Mouse (Mus musculus) kidney, embryonic 15.5 days (tissue): ENCODE measurements at regions not wholly inside any gene's neighbourhood (a gene's known extent, or its start where the extent isn't known, plus 50 kb on each side); places are given as distances from the start of the nearest gene placed in this dataset.
A peak's percentile ranks its signal among the peaks of the same experiment; 100 is the strongest.
"Not testable (repeated sequence)": the region's sequence is repeated elsewhere in the genome, so short reads cannot be mapped to it uniquely, and the experiment has no call there.

Experiments used
- ATAC-seq: fragments of 200-750 bp; cut with Nextera tagmentation; replicated peaks from 2 replicates; pipeline ENCODE4 v1.8.0; 2017; ENCODE audit warnings: moderate TSS enrichment; ENCODE audit not compliant: low FRiP score
- H3K27ac ChIP-seq: fragments of 300-500 bp; sonication (generic); 2 replicates; pipeline ENCODE4 v1.5.1; 2015; ENCODE audit warnings: mild to moderate bottlenecking, inconsistent platforms
- H3K27me3 ChIP-seq: fragments of 300-500 bp; sonication (generic); 2 replicates; pipeline ENCODE4 v1.6.1; 2015; ENCODE audit warnings: inconsistent platforms
- H3K36me3 ChIP-seq: fragments of 300-500 bp; sonication (generic); 2 replicates; pipeline ENCODE4 v1.6.1; 2015; ENCODE audit warnings: inconsistent platforms
- H3K4me1 ChIP-seq: fragments of 300-500 bp; sonication (generic); 2 replicates; pipeline ENCODE4 v1.6.1; 2015; ENCODE audit warnings: inconsistent platforms
- H3K4me2 ChIP-seq: fragments of 300-500 bp; sonication (generic); 2 replicates; pipeline ENCODE4 v1.6.1; 2015; ENCODE audit warnings: moderate library complexity, mild to moderate bottlenecking, inconsistent platforms
- H3K4me3 ChIP-seq: fragments of 300-500 bp; sonication (generic); replicated peaks from 2 replicates; pipeline ENCODE4 v1.5.1; 2015; ENCODE audit warnings: mild to moderate bottlenecking, inconsistent platforms
- H3K9ac ChIP-seq: fragments of 300-500 bp; sonication (generic); 2 replicates; pipeline ENCODE4 v1.6.1; 2015; ENCODE audit warnings: mild to moderate bottlenecking, inconsistent platforms
- H3K9me3 ChIP-seq: fragments of 300-500 bp; sonication (generic); replicated peaks from 2 replicates; pipeline ENCODE4 v1.6.1; 2016; ENCODE audit warnings: inconsistent platforms
- WGBS: fragments of 180-500 bp; shearing (Covaris S2); methylation state at CpG from one replicate; pipeline ENCODE4 v1.1.7; 2015; ENCODE audit warnings: mixed read lengths; 5-methylcytosine and 5-hydroxymethylcytosine counted together

GRCm38 (mm10) chr14:53766501-53766900, 487.4 kb downstream of the Dad1 start:
- not testable (repeated sequence) for H3K36me3 ChIP-seq, H3K4me1 ChIP-seq, H3K9me3 ChIP-seq, H3K27me3 ChIP-seq, H3K4me3 ChIP-seq, ATAC-seq, H3K9ac ChIP-seq, H3K4me2 ChIP-seq, H3K27ac ChIP-seq
- 80% methylated on average over 6 of the region's 6 CpGs for WGBS

- not testable (repeated sequence) for H3K4me3 ChIP-seq, H3K27me3 ChIP-seq, H3K4me2 ChIP-seq, ATAC-seq, H3K4me1 ChIP-seq, H3K27ac ChIP-seq, H3K36me3 ChIP-seq, H3K9ac ChIP-seq, H3K9me3 ChIP-seq
- WGBS = 88% methylated on average over 1 of the region's 1 CpGs
Observed at GRCm38 (mm10) chr14:53765918-53766317, 488.0 kb downstream of the Dad1 start.

GRCm38 (mm10) chr14:53760578-53760977, 493.3 kb downstream of the Dad1 start:
- H3K36me3 ChIP-seq, H3K27me3 ChIP-seq, H3K4me3 ChIP-seq, H3K9ac ChIP-seq, H3K27ac ChIP-seq, H3K4me1 ChIP-seq, H3K9me3 ChIP-seq, ATAC-seq, H3K4me2 ChIP-seq: not testable (repeated sequence)
- 65% methylated on average over 2 of the region's 2 CpGs for WGBS

GRCm38 (mm10) chr14:53757782-53758181, 496.1 kb downstream of the Dad1 start:
- H3K4me1 ChIP-seq, H3K27ac ChIP-seq, H3K27me3 ChIP-seq, H3K9ac ChIP-seq, H3K9me3 ChIP-seq, H3K4me3 ChIP-seq, H3K36me3 ChIP-seq, H3K4me2 ChIP-seq, ATAC-seq: not testable (repeated sequence)
- WGBS = 66% methylated on average over 4 of the region's 4 CpGs

GRCm38 (mm10) chr14:53757095-53757494, 496.8 kb downstream of the Dad1 start:
- not testable (repeated sequence) for H3K4me1 ChIP-seq, H3K27ac ChIP-seq, H3K4me3 ChIP-seq, H3K27me3 ChIP-seq, ATAC-seq, H3K4me2 ChIP-seq, H3K36me3 ChIP-seq, H3K9me3 ChIP-seq, H3K9ac ChIP-seq
- WGBS = no CpG with 5 or more reads among the region's 1 CpGs

- no peak overlapping the region for H3K4me2 ChIP-seq
- ATAC-seq = no peak
- no peaks in the 10 kb centered on the region for H3K36me3 ChIP-seq
- H3K4me1 ChIP-seq = no peaks in the 10 kb centered on the region
- no peaks in the 10 kb centered on the region for H3K27me3 ChIP-seq
- H3K9ac ChIP-seq = no peak overlapping the region
- WGBS = 67% methylated on average over 4 of the region's 4 CpGs
- H3K9me3 ChIP-seq = no peaks in the 10 kb centered on the region
- H3K4me3 ChIP-seq = no peak overlapping the region
- H3K27ac ChIP-seq = no peak overlapping the region
Observed at GRCm38 (mm10) chr14:53750703-53751441, 503.0 kb downstream of the Dad1 start.

- H3K4me2 ChIP-seq, H3K27ac ChIP-seq, H3K36me3 ChIP-seq, H3K9ac ChIP-seq, H3K9me3 ChIP-seq, H3K4me1 ChIP-seq, H3K4me3 ChIP-seq, H3K27me3 ChIP-seq, ATAC-seq: not testable (repeated sequence)
- 86% methylated on average over 3 of the region's 3 CpGs for WGBS
Observed at GRCm38 (mm10) chr14:53743552-53743951, 510.4 kb downstream of the Dad1 start.

- not testable (repeated sequence) for H3K4me3 ChIP-seq, H3K9ac ChIP-seq, H3K4me1 ChIP-seq, H3K9me3 ChIP-seq, H3K4me2 ChIP-seq, H3K27me3 ChIP-seq, H3K36me3 ChIP-seq, H3K27ac ChIP-seq, ATAC-seq
- 65% methylated on average over 2 of the region's 2 CpGs for WGBS
Observed at GRCm38 (mm10) chr14:53742864-53743263, 511.0 kb downstream of the Dad1 start.

- H3K9ac ChIP-seq, ATAC-seq, H3K36me3 ChIP-seq, H3K27me3 ChIP-seq, H3K27ac ChIP-seq, H3K4me2 ChIP-seq, H3K9me3 ChIP-seq, H3K4me3 ChIP-seq, H3K4me1 ChIP-seq: not testable (repeated sequence)
- WGBS = 51% methylated on average over 4 of the region's 4 CpGs
Observed at GRCm38 (mm10) chr14:53741246-53741645, 512.7 kb downstream of the Dad1 start.

- not testable (repeated sequence) for H3K9ac ChIP-seq, H3K9me3 ChIP-seq, H3K27ac ChIP-seq, H3K4me3 ChIP-seq, H3K27me3 ChIP-seq, H3K36me3 ChIP-seq, H3K4me2 ChIP-seq, H3K4me1 ChIP-seq
- ATAC-seq = 0 out of 2 replicates have a peak, but pooled peaks have one; percentile 29
- 32% methylated on average over 4 of the region's 4 CpGs for WGBS
Observed at GRCm38 (mm10) chr14:53737962-53738361, 515.9 kb downstream of the Dad1 start.

GRCm38 (mm10) chr14:53736274-53736673, 517.6 kb downstream of the Dad1 start:
- 43% methylated on average over 4 of the region's 4 CpGs for WGBS
- not testable (repeated sequence) for H3K4me1 ChIP-seq, H3K9me3 ChIP-seq, H3K27ac ChIP-seq, H3K9ac ChIP-seq, ATAC-seq, H3K27me3 ChIP-seq, H3K36me3 ChIP-seq, H3K4me2 ChIP-seq, H3K4me3 ChIP-seq

- not testable (repeated sequence) for H3K36me3 ChIP-seq, H3K27ac ChIP-seq, H3K4me3 ChIP-seq, H3K27me3 ChIP-seq, H3K9ac ChIP-seq, H3K4me1 ChIP-seq, ATAC-seq, H3K4me2 ChIP-seq, H3K9me3 ChIP-seq
- WGBS = no CpG with 5 or more reads among the region's 4 CpGs
Observed at GRCm38 (mm10) chr14:53731600-53731999, 522.3 kb downstream of the Dad1 start.

- not testable (repeated sequence) for H3K9me3 ChIP-seq, H3K36me3 ChIP-seq, H3K4me2 ChIP-seq, H3K27ac ChIP-seq, H3K27me3 ChIP-seq, H3K4me1 ChIP-seq, H3K9ac ChIP-seq, ATAC-seq, H3K4me3 ChIP-seq
- WGBS = 0% methylated on average over 1 of the region's 7 CpGs
Observed at GRCm38 (mm10) chr14:53729877-53730276, 524.0 kb downstream of the Dad1 start.
